Mouse (Mus musculus): ENCODE data around the gene Cables2.

- TF ChIP-seq MAX (IDR thresholded peaks at IDR 0.05) (no peak), CEBPB (IDR thresholded peaks at IDR 0.05; ENCODE audit: low read depth) (no peak)
These were observed 61.0 kb downstream of the Cables2 start for GRCm38 (mm10) chr2:180212255-180212654.
